Mouse (Mus musculus): ENCODE measurements around the gene Arhgap10.

Gene Arhgap10

GRCm38 (mm10) chr8:77517301-77518200 is at the start of gene Arhgap10:
TSS of gene Arhgap10 (minus strand) at chr8:77517953.
- DNase-seq = peak; percentile 78

GRCm38 (mm10) chr8:77561441-77561840 is 43.7 kb upstream of the Arhgap10 start:
- no peak for DNase-seq

GRCm38 (mm10) chr8:77552491-77552890 is 34.7 kb upstream of the Arhgap10 start:
- DNase-seq = no peak

GRCm38 (mm10) chr8:77549881-77550580 is 32.3 kb upstream of the Arhgap10 start:
- peak; percentile 50 for DNase-seq

GRCm38 (mm10) chr8:77549121-77549706 is 31.5 kb upstream of the Arhgap10 start, which contains the start of gene Prmt9:
TSS of gene Prmt9 (plus strand) at chr8:77549397.
- peak; percentile 90 for DNase-seq

- no peak for DNase-seq
Measured at GRCm38 (mm10) chr8:77545616-77546015, 27.9 kb upstream of the Arhgap10 start.

- DNase-seq = no peak
Measured at GRCm38 (mm10) chr8:77544428-77544827, 26.7 kb upstream of the Arhgap10 start.

- no peak for DNase-seq
Measured at GRCm38 (mm10) chr8:77543152-77543777, 25.5 kb upstream of the Arhgap10 start.

GRCm38 (mm10) chr8:77538256-77538655 is 20.5 kb upstream of the Arhgap10 start:
- no peak for DNase-seq

- no peak for DNase-seq
Measured at GRCm38 (mm10) chr8:77536821-77537220, 19.1 kb upstream of the Arhgap10 start.

GRCm38 (mm10) chr8:77535026-77535595 is 17.4 kb upstream of the Arhgap10 start:
- DNase-seq = peak; percentile 84

- DNase-seq = no peak
Measured at GRCm38 (mm10) chr8:77534358-77534992, 16.7 kb upstream of the Arhgap10 start.

- no peak for DNase-seq
Measured at GRCm38 (mm10) chr8:77526130-77526529, 8.4 kb upstream of the Arhgap10 start.

GRCm38 (mm10) chr8:77524906-77525305 is 7.2 kb upstream of the Arhgap10 start:
- no peak for DNase-seq

- DNase-seq = no peak
Measured at GRCm38 (mm10) chr8:77524018-77524615, 6.4 kb upstream of the Arhgap10 start.

- DNase-seq = no peak
Measured at GRCm38 (mm10) chr8:77522984-77523383, 5.2 kb upstream of the Arhgap10 start.

GRCm38 (mm10) chr8:77521028-77521785 is 3.5 kb upstream of the Arhgap10 start:
- no peak for DNase-seq

GRCm38 (mm10) chr8:77520601-77521000 is 2.8 kb upstream of the Arhgap10 start:
- DNase-seq = no peak

- DNase-seq = no peak
Measured at GRCm38 (mm10) chr8:77518201-77519115, 705 bp upstream of the Arhgap10 start.

- peak; percentile 43 for DNase-seq
Measured at GRCm38 (mm10) chr8:77516845-77517244, 908 bp downstream of the Arhgap10 start.
